Mouse (Mus musculus) midbrain, postnatal 0 days (tissue): ENCODE results near the gene 4930453N24Rik. TPM values are rescaled to one million over a fixed set of nuclear protein-coding genes. Genes with fewer than 3 reads are reported as not detected.

Experiments used
- ATAC-seq: fragments of 200-750 bp; cut with Nextera tagmentation; 2 replicates; pipeline ENCODE4 v1.8.0; 2017; ENCODE audit warnings: moderate number of reproducible peaks, mild to moderate bottlenecking, moderate TSS enrichment, moderate library complexity; ENCODE audit not compliant: low FRiP score
- DNase-seq: peaks from one replicate; pipeline ENCODE4 v3.0.0-alpha.2; 2015; ENCODE audit warnings: low spot score
- H3K27ac ChIP-seq: fragments of 300-500 bp; sonication (generic); 2 replicates; pipeline ENCODE4 v1.5.1; 2014; ENCODE audit warnings: low read depth, mild to moderate bottlenecking, low read length, mixed read lengths
- H3K27me3 ChIP-seq: fragments of 300-500 bp; sonication (generic); 2 replicates; pipeline ENCODE4 v1.6.1; 2014; ENCODE audit warnings: low read length, control low read depth, mixed read lengths; ENCODE audit not compliant: insufficient read depth
- H3K36me3 ChIP-seq: fragments of 300-500 bp; sonication (generic); 2 replicates; pipeline ENCODE4 v1.6.1; 2014; ENCODE audit warnings: low read length, control low read depth, mixed read lengths; ENCODE audit not compliant: insufficient read depth
- H3K4me1 ChIP-seq: fragments of 300-500 bp; sonication (generic); 2 replicates; pipeline ENCODE4 v1.6.1; 2014; ENCODE audit warnings: mild to moderate bottlenecking, control low read depth, antibody characterized with exemption, low read length, mixed read lengths; ENCODE audit not compliant: insufficient read depth
- H3K4me2 ChIP-seq: fragments of 300-500 bp; sonication (generic); 2 replicates; pipeline ENCODE4 v1.6.1; 2014; ENCODE audit warnings: low read depth, mild to moderate bottlenecking, low read length, mixed read lengths; ENCODE audit not compliant: poor library complexity, severe bottlenecking
- H3K4me3 ChIP-seq: fragments of 300-500 bp; sonication (generic); 2 replicates; pipeline ENCODE4 v1.5.1; 2014; ENCODE audit warnings: low read depth, mild to moderate bottlenecking, low read length, moderate library complexity
- H3K9ac ChIP-seq: fragments of 300-500 bp; sonication (generic); replicated peaks from 2 replicates; pipeline ENCODE4 v1.6.1; 2014; ENCODE audit warnings: mild to moderate bottlenecking, low read length, moderate library complexity, mixed read lengths; ENCODE audit not compliant: poor library complexity, severe bottlenecking
- H3K9me3 ChIP-seq: fragments of 300-500 bp; sonication (generic); 2 replicates; pipeline ENCODE4 v1.6.1; 2016; ENCODE audit warnings: low read length, control low read depth
- CTCF ChIP-seq: IDR thresholded peaks from 2 replicates; pipeline ENCODE4 v1.5.1; 2016; ENCODE audit warnings: antibody characterized with exemption, mild to moderate bottlenecking
- WGBS: fragments of 180-500 bp; shearing (Covaris S2); extraction: QIAGEN DNeasy Blood & Tissue Kit; methylation state at CpG from one replicate; pipeline ENCODE4 v1.1.7; 2014; 5-methylcytosine and 5-hydroxymethylcytosine counted together
- polyA plus RNA-seq: library from polyadenylated mRNA; unstranded; fragments of >200 nt; fragmentation: Nextera tagmentation; extraction: Ambion mirVana; gene quantifications from 2 replicates; pipeline ENCODE4 v1.2.1, GENCODE M21; 2015
- total RNA-seq: library from RNA; depleted of rRNA; stranded (reverse); fragments of >200 nt; gene quantifications from 2 replicates; pipeline ENCODE4 v1.2.3, GENCODE M21; 2014

The 4930453N24Rik gene
- total and polyA plus RNA-seq, 2 experiments from 2014 or later = 14.2 to 18.1 TPM

DNA sequence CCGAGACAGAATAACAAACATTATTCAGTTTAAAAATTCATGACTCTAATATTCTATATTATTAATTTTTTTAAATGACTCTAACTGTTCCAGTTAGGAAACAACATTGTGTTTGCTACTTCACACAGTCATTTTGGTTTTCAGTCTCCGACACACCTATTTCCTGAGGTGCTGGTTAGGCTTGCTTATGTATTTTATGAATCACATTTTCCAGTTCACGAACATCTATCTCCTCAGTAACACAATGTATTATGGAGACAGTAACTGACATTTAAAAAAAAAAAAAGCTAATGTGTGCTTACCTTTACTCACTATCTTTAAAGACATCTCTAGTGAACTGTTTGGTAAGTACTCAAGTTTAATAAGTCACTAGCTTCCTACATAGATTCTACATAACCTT is 18.7 kb upstream of the 4930453N24Rik start:
- TF ChIP-seq CTCF = no peak
- ATAC-seq (no peak), DNase-seq (no peak)
- Histone ChIP-seq H3K9ac (no peak overlapping the region), H3K27ac (no peak overlapping the region), H3K4me3 (no peak overlapping the region), H3K4me2 (no peak overlapping the region), H3K9me3 (no peaks in the 10 kb centered on the region), H3K4me1 (no peaks in the 10 kb centered on the region), H3K36me3 (peaks cover 12% of the 10 kb centered on the region; the same call in 1 of the 2 replicates), H3K27me3 (no peaks in the 10 kb centered on the region)
- WGBS = 95% methylated on average over 3 of the region's 3 CpGs

DNA sequence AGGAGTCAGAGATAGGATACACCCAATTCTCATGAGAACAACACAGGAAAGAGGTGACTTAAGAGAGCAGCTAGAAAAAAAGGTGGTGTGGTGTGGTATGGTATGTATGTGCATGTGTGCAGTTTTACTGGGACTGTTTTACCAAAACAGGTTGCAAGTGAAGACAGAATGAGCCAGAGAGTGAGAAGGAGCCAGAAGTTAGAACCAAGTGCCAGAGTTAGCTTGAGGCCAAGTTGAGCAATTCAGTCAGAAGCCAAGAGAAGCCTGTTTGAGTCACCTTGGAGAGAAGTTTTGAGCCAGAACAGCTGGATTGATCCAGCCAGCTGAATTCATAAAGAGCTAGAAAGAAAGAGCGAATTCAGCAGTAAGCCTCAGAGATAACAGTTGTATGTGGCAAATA is 4.6 kb upstream of the 4930453N24Rik start:
- H3K9me3 ChIP-seq = no peaks in the 10 kb centered on the region
- no peaks in the 10 kb centered on the region for H3K27me3 ChIP-seq
- H3K27ac ChIP-seq = no peak overlapping the region
- H3K4me2 ChIP-seq = no peak overlapping the region
- H3K4me3 ChIP-seq = no peak overlapping the region
- ATAC-seq = no peak
- no peaks in the 10 kb centered on the region for H3K4me1 ChIP-seq
- no peak for TF ChIP-seq CTCF
- 86% methylated on average over 1 of the region's 1 CpGs for WGBS
- H3K36me3 ChIP-seq = no peaks in the 10 kb centered on the region
- H3K9ac ChIP-seq = no peak overlapping the region
- DNase-seq = no peak

GRCm38 (mm10) chr16:64771431-64771818 is 464 bp upstream of the 4930453N24Rik start:
- no peaks in the 10 kb centered on the region for H3K27me3 ChIP-seq
- peak overlapping the region; percentile 83 for H3K4me3 ChIP-seq
- no peaks in the 10 kb centered on the region for H3K9me3 ChIP-seq
- no peak for DNase-seq
- 88% methylated on average over 2 of the region's 2 CpGs for WGBS
- H3K4me2 ChIP-seq = peak overlapping the region; percentile 53
- no peaks in the 10 kb centered on the region for H3K4me1 ChIP-seq
- H3K36me3 ChIP-seq = no peaks in the 10 kb centered on the region
- H3K9ac ChIP-seq = peak overlapping the region; percentile 86; the same call in 1 of the 2 replicates
- TF ChIP-seq CTCF = no peak
- H3K27ac ChIP-seq = peak overlapping the region; percentile 86; the same call in 1 of the 2 replicates
- no peak for ATAC-seq

DNA sequence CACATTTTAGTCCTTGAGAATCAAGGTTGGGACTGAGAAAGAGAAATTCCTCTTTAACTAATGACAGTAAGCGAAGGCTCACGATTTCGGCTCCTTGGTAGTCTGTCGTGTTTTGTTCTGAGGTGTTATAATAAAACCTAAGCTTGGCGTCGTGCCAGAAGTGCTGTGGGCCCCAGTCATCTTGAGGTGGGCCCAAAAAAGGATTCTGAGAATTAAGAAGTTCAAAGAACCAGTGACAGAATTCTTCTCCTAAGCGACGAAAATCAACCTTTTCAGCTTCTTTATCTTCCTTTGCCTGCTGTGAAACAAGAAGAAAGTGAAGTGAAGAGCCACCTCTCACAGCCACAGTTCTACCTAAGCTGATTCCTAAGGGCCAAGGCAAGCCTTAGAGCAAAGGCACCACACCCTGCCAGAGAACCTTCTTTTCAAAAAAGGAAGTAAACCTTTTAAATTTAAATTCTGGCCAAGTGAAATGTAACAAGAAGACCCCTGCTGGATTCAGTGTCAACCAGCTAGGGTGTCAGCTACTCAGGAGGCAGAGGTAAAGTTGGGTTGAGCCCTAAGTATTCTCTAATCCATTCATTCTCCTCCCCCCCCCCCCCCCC is 4.2 kb downstream of the 4930453N24Rik start:
- DNase-seq = no peak

DNA sequence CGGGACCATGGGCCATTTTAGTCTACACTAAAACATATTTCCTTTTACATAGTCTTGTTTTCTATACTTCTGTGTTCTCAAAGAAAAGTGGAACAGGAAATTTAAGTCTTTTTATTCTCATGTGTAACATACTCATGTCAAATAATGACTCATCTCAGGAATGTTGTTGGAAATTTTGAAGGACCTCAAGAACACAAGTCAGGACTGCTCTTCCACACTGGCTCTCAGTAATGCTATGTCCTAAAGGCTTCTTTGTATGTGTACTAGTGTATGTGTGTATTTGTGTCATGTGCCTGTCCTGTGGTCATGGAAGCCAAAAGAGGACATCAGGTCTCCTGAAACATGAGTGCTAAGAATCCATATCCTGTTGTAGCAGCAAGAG is 11.7 kb downstream of the 4930453N24Rik start:
- no peak for TF ChIP-seq CTCF
- ATAC-seq = no peak
- H3K27ac ChIP-seq = no peak overlapping the region
- no peak for DNase-seq
- H3K27me3 ChIP-seq = no peaks in the 10 kb centered on the region
- no peak overlapping the region for H3K4me3 ChIP-seq
- H3K9ac ChIP-seq = no peak overlapping the region
- no peak overlapping the region for H3K4me2 ChIP-seq
- no peaks in the 10 kb centered on the region for H3K4me1 ChIP-seq
- H3K9me3 ChIP-seq = no peaks in the 10 kb centered on the region
- WGBS = 92% methylated on average over 1 of the region's 1 CpGs
- peaks cover 8% of the 10 kb centered on the region; the same call in 1 of the 2 replicates for H3K36me3 ChIP-seq

More for the DNA sequence above, 4.2 kb downstream of the 4930453N24Rik start:
- Histone ChIP-seq H3K27me3 (no peaks in the 10 kb centered on the region), H3K4me2 (no peak overlapping the region), H3K27ac (no peak overlapping the region), H3K4me3 (no peak overlapping the region), H3K36me3 (peaks cover 8% of the 10 kb centered on the region; the same call in 1 of the 2 replicates), H3K9me3 (no peaks in the 10 kb centered on the region), H3K4me1 (no peaks in the 10 kb centered on the region), H3K9ac (no peak overlapping the region)
- no peak for TF ChIP-seq CTCF
- 89% methylated on average over 8 of the region's 8 CpGs for WGBS
- no peak for ATAC-seq

DNA sequence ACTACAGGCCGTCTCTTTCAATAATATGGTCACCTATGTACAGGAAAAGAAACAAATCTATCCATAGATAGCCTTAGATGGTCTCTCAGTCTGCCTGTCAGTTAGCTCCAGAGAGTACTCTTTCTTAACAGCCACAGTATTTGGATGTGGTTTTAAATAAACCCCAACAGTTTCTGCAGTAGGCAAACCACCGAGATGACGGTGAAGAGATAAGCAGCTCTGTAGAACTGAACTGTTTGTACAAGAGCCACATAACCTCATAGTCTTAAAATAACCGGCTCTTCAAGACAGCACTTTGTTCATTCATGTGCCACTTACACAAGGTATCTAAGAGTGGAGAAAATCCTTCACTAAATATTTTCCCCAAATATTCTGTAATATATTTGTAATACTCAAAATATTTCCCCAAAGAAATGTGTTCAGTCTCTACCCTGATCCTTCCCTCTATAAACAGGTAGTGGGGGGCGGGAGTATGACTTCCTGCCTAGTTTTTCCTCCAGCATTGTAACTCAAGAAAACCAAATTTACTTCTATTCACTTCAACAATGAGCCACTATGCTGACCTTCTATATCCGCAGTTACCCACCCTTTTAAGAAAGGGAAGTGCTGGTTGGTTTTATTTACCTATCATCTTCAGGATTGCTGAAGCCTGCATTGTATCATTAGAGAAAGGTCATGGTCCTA is 12.3 kb downstream of the 4930453N24Rik start:
- no peaks in the 10 kb centered on the region for H3K27me3 ChIP-seq
- H3K4me2 ChIP-seq = no peak overlapping the region
- peaks cover 8% of the 10 kb centered on the region; the same call in 1 of the 2 replicates for H3K36me3 ChIP-seq
- no peak overlapping the region for H3K9ac ChIP-seq
- H3K9me3 ChIP-seq = no peaks in the 10 kb centered on the region
- no peak overlapping the region for H3K4me3 ChIP-seq
- no peaks in the 10 kb centered on the region for H3K4me1 ChIP-seq
- 87% methylated on average over 6 of the region's 6 CpGs for WGBS
- TF ChIP-seq CTCF = no peak
- H3K27ac ChIP-seq = no peak overlapping the region
- no peak for ATAC-seq
- DNase-seq = no peak
